Mouse (Mus musculus) stomach, adult 2 months (tissue): ENCODE measurements around the gene Btbd35f22. TPM values are rescaled to one million over a fixed set of nuclear protein-coding genes. Genes with fewer than 3 reads are reported as not detected.

ENCODE experiments used
- polyA plus RNA-seq: library from polyadenylated mRNA; depleted of rRNA; stranded (reverse); fragments of >200 nt; gene quantifications from 2 replicates; pipeline ENCODE4 v1.2.3, GENCODE M21; 2012; rRNA removed

Btbd35f22 gene
- polyA plus RNA-seq: not detected in 2 replicates

DNA sequence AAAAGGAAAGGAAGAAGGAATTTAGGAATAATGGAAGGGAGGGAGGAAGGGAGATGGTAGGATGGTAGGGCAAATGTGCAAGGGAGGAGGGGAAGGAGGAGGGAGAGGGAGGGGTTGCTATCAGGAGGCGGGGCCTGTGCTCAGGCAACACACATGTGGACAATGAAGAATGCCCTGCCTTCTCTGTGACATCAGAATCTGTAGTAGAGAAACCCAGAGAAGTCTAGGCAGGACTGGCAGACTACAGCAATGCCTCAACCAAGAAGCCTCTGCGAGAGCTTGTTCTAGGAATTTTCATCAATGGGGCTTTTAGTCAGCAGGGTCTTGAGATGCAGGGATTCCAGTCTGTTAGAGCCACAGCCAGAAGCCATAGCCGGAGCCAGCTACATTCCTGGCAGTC, at the start of gene Btbd35f22:
TSS of gene Btbd35f22 (plus strand) at position 301 of the 400 bp plus-strand sequence.

Other genes starting within 250 kb of the Btbd35f22 start
- not detected in 2 replicates for gene Gm21637, start 85.8 kb upstream of the Btbd35f22 start, polyA plus RNA-seq
- gene Btbd35f2, start 230.6 kb downstream of the Btbd35f22 start, polyA plus RNA-seq: not detected in 2 replicates